Mouse (Mus musculus) hematopoietic stem cell, adult 5-6 weeks (primary cell): ENCODE results near the gene Trim65. TPM values are rescaled to one million over a fixed set of nuclear protein-coding genes. Genes with fewer than 3 reads are reported as not detected.
A peak's percentile ranks its signal among the peaks of the same experiment; 100 is the strongest.

Experiments used
- ATAC-seq, 2 experiments: fragments of 125-278 bp in 1 of 2; replicated peaks in 1 of 2; 2 replicates each; pipeline ENCODE4 v1.8.0; 2016 to 2017; ENCODE audit warnings: inconsistent platforms in 2 of 2, mild to moderate bottlenecking in 2 of 2, moderate number of reproducible peaks in 2 of 2, low read depth in 1 of 2, moderate TSS enrichment in 1 of 2; ENCODE audit not compliant: low FRiP score in 2 of 2, poor library complexity in 2 of 2, severe bottlenecking in 2 of 2, insufficient read depth in 1 of 2, low TSS enrichment in 1 of 2
- total RNA-seq: library from RNA; stranded (forward); fragments of 172-1452, 232-1000 nt; gene quantifications from 2 replicates; pipeline ENCODE4 v1.2.3, GENCODE M21; 2017

Gene Trim65
- total RNA-seq, 1 experiment from 2014 or later = 9.1 TPM

DNA sequence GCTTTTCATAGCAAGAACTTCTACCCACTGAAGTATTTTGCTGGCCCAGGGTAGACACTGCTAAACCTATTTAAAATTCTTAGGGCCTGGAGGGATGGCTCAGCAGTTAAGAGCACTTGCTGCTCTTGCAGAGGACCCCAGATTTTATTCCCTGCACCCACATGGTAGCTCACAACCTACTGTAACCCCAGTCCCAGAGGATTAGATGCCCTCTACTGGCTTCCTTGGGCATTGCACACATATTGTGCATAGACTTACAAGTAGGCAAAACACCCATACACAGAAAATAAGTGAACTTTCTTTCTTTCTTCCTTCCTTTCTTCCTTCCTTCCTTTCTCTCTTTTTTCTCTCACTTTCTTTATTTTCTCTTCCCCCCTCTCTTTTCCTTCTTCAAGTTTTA lies 13.1 kb downstream of the Trim65 start:
- ATAC-seq = no peak

DNA sequence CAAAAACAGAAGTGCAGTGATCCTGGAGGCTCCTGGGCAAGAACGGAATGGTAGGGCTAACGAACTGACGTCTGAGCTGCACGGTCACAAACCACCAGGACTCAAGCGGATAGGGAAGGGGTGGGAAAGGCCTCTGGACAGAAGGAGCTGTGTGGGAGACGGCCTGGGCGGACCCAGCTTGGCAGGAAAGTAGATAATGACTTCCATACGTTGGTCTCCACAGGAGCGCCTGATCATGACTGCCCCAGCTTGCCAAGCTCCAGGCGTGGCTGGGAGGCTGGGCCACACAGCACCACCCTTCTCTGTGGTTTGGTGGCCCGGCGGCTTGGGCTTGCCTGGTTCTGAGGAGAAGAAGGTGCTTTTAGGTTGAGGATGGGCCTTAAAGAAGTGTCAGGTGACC lies 13.7 kb downstream of the Trim65 start:
- ATAC-seq = no peak

DNA sequence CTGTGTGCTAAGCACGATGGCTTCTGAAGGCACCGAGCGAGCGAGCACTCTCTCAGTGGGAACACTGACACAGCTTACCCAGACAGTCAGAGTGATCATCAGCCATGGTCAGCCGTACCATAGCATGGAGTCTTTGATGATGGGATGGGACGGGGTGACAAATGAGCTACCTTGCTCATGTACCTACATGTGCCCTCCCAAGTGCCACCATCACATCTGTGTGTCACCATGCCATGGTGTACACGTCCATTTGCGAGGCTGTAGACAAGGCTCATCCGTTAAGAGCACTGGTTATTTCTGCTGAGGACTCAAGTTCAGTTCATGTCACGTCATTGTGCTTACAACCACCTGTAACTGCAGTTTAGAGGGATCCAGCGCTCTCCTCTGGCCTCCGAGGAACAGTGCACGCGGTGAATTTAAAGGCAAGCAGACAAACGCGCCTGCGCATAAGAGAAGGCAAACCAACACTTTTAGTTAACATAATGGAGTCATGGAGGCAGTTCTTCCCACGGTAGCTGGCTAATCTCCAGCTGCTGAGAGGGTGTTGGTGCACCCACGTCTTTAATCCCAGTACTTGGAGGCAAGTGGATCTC lies 19.2 kb downstream of the Trim65 start:
- no peak for ATAC-seq

DNA sequence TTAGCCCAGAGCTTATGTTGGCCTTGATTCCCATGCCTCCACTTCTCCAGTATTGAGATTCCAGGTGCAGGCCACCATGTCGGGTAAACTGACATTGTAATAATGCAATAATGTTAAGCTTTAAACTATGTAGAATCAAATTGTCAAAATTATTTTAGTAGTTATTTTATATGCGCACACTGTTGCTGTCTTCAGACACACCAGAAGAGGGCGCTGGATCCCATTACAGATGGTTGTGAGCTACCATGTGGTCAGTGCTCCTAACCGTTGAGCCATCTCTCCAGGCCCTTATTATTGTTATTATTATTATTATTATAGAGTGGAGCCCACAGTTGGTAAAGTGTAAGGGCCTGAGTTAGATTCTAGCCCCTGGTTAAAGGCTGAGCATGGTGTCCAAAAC lies 19.9 kb downstream of the Trim65 start:
- no peak for ATAC-seq

DNA sequence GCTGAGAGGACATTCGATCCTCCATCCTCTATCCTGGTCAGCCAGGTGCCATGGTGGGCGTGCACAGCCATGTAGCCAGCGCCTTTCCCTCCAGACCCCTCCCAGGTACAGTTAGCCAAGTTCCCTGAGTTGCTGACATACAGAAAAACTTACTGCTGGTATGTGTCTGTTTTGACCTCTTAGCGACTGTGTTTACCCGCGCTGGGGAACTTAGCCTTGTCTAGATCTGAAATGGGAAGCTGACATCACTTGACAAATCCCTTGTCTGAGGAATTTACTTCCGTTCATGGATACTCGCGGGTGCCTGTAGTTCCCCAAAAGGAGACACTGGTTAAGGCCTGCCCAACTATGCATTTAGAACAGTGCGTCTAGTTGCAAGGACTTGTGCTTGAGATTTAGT lies 20.4 kb downstream of the Trim65 start:
- peak in 1 of 2 experiments; percentile 22; a peak in 1 of 4 replicates for ATAC-seq

DNA sequence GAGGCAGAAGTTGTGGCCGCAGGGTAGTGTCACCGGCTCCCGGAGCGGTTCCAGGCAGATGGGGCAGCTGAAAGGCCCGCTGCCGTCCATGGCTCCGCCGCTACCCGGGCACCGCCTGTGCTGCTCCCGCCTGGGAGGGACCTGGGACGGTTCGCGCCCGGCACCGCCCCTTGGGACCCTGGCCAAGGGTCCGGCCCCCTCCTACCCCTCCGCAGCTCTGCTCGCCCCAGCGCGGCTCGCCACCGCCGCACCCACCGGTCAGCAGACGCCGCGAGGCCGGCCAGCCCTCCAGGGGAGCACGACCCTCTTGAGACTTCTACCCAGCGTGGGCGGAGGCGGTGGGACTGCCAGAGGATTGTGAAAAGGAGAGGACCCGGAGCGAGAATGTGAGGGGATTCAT lies 20.8 kb downstream of the Trim65 start:
- ATAC-seq = 0 out of 4 replicates have a peak, but pooled peaks of 1 of the 2 experiments have one; percentile 24

DNA sequence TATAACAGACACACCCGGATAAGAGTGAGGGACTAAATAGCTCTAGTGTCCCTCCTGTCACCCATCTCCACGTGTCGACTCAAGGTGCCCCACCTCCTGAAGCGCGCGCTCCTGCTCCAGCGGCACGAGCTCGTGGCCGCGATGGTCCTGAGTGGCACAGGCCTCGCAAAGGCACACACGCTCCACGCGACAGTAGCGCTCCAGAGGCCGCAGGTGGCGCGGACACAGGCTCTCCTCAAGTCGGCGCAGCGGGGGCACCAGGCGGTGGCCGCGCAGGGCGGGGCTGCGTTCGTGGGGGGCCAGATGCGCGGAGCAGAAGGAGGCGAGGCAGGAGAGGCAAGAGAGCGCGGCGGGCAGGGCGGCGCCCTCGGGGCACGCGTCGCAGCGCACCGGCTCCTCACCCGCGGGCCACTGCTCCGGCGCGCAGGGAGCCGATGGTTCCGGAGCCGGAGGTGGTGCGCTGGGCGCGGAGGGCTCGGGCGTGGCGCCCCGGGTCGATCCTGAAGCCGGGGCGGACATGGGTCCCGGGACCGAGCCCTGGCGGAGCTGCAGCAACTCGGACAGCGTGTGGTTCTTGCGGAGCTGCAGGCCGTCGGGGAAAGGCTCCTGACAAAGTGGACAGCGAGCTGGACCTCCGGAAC lies 21.4 kb downstream of the Trim65 start:
- peak in 1 of 2 experiments; percentile 34; a peak in 1 of 4 replicates for ATAC-seq

DNA sequence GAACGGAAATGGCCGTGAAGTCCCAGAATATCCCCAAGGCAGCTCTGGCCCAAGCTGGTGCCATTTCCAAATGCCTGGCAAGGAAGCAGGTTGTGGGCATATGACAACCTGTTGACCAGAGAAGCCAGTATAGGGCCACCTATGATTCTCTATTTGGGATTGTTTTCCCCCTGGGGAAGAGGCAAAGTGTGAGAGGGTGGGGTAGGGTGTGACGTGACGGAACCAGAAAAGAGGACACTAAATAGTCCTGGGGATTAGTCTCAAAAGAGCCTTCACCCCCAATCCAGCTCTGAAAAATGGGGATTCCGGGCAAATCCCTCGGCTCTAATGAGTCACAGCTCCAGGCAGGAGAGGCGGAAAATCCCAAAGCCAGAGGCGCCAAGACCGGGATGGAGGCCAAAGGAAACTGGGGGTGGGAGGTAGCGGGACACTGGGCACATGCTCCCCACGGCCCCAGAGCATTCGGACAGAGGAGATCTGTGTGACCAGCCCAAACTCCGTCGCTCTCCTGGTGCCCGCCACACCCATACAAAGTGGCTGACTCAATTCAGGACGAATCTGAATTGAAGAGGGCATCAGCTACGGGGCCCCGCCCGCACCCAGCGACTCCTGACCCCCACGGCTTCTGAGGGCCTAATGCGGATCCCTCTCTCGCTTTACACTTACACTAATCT lies 22.3 kb downstream of the Trim65 start:
- ATAC-seq = no peak

DNA sequence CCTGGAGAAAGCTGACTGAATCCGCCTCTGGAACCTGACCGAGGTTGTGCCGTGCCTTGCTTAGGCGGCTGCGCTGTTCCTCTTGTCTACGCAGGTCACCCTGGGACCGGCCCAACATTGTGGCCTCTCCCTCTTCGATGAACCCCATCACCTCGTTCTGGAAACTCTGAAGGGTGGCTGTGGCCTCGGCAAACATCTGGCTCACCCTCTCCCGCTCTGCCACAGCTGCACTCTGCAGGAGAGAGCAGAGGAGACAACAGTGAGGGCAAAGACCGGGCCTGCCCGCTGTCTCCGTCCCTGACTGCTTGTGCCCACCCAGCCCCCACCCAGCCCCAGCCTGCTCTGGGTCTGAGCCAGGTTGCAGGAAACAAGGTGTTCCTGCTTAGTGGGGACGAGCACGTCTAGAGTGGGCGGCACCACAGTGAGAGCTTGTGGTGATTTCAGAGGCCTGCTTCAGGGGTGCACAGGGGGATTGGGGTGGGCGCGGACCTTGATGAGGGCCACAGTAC lies 23.1 kb downstream of the Trim65 start:
- ATAC-seq = no peak

DNA sequence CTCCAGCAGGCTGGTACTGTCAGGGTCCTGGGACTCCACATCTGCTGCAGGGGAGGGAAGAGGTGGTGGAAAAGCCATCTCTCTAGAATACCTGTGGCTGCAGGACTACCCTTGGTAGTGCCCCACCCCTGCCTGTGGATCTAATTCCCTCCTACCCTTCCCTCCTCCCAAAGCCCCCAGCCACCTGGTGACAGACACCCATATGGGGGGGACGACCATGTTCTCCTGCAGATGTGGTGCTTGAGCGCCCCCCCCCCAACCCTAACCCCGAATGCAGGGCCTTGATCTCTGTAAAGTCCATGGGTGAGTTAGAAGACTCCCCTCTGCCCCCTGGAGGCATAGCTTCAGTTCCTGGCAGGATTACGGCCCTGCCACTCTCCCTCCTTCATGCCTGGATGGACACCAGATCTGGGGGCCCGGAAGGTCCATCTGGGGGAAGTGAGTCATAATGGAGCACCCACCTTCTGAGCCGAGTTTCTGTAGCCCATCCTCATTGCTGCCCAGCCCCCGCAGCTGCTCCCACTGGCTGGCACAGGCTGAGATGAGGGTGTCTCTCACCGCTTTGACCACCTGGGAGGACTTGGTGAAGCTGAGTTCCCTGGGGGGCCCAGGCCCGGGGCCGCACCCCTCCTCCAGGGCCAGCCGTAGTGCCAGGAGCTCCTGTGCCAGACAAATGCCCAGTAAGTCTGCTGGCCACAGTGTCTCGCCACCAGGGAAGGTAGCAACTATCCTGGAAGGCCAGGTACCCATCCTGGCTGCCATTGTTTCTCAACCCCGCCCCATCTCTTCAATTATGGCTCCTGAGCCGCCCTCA lies 23.8 kb downstream of the Trim65 start:
- no peak for ATAC-seq

DNA sequence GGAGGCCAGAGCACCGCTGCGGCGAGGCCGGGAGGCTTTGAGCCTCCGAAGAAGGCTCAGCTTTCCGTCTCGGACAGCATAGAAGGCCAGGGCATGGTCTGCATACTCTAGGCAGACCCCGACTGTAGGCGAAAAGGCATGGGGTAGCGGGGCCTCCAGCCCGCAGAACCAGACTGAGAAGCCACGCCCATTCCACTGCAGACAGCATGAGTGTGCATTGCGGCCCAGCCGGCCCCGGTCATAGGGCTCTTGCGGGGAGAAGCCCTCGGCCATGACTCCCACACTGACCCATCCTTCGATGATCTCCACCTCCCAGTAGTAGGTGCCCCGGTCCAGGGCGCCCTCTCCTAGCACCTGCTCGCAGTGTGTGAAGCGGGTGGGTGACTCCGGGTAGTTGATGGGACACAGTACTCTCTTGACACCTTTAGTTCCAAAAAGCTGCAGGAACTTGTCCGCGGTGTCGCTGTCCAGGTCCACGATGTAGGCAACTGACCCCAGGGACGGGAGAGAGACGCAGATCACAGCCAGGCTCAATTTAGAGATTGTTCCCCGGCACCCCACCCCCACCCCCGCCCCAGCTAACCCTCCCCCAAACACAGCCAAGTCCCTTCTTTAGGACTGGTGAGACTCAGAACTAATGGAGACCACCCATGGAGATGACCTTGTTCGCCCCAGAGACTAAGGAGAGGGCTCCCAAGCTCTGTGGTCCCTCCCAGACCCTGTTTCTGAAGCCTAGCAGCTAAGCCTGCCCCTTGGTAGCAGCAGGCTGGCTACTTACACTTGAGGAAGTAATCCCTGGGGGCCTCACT lies 24.6 kb downstream of the Trim65 start:
- no peak for ATAC-seq

DNA sequence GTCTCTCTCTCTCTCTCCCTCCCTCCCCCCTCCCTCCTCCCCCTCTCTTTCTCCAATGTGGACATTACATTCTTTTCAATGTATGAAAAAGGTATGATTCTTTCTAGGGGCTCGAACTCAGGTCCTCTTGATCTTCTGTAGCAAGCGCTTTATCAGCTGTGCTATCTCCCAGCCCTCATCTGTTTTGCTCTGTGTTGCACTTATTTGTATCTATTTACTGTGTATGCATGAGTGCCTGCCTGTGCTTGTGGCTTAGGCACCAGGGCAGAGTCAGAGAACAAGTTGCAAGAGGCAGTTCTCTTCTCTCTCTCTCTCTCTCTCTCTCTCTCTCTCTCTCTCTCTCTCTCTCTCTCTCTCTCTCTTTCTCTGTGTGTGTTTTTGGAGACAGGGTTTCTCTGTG lies 25.9 kb downstream of the Trim65 start:
- ATAC-seq = no peak

DNA sequence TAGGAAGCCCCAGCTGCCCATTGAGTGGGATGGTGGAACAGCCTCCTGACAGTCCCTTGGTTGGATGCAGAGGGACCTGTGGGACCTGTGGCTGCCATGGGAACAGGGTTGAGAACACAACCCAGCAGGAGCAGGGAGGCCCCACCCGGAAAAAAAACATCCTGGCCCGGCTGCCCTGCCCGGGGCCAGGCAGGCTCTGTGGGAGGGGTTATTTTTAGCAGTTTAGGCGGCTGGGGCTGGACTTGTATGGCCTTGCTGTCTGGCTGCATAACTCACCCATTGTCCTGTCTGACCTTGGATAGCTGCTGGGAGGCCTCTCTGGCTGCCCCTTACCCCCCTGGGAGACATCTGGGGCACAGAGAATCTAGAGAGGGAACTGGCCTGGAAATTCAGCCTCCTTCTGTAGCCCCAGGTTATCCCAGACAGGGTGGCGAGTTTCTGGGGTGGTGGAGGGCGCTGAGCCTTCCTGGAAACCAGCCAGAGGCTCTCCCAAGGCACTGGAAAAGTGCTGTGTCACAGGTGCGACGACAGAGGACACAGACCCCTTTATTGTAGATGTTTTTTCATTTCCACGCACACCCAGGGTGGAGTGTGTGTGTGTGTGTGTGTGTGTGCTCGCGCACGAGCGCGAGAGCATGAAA lies 26.8 kb downstream of the Trim65 start:
- no peak for ATAC-seq

DNA sequence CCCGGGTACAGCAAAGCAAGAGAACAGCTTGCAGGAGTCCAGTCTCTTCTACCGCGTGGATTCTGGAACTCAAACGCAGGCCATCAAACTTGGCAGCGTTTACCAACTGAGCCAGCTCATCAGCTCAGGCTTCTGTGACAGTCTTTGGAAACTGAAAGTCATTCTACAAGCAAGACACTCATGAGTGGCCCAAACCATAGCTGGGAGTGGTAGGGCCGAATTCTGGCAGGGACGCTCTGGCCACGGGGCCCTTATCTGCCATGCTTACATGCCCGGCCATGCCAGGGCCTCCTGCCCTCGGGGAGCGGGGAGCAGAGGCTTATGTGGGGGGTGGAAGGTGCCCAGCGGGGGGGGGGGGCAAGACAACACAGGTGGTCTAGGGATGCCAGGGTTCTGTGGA lies 27.4 kb downstream of the Trim65 start:
- ATAC-seq = no peak

DNA sequence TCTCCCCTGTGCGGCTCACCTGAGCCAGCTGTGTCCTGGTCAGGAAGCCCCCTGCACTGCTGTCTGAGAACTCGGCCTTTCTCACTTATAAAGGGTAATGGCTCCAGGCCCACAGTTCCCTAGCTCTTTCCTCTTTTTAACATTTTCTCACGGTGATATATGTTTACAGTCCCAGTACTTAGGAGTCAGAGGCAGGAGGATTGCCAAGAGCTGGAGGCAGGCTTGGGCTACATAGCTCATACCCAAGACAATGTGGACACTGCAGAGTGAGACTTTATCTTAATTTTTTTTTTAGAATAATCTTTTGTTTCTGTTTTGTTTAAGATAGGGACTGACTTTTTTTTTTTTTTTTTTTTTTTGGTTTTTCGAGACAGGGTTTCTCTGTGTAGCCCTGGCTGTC lies 28.5 kb downstream of the Trim65 start:
- no peak for ATAC-seq

DNA sequence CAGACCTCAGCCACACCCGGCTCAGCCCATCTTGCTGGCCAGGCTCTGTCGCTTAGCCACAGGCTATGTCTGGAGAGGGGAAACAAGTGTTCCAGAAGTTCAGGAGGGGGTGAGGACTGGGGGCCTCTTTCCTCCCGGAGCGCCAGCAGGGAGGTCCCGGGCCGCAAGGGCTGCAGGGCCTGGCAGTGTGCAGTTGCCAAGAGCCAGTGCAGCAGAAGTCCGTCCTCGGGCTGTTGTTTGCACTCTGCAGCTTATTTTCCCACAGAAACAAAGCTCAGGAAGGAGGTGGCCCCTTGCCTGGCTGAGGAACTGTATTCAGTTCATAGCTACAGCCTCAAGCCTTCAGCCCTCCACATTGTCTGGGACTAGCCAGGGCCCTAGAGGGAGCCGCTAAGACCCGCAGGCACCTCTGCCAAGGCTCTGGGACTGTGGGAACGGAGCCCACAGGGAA lies 29.0 kb downstream of the Trim65 start:
- ATAC-seq = peak in 1 of 2 experiments; percentile 28; a peak in 1 of 4 replicates
